Mouse (Mus musculus) retina, postnatal 1 day (tissue): ENCODE data around the gene Ltbp3.

Experiments
- DNase-seq: peaks from one replicate; pipeline ENCODE4 v3.0.0-alpha.2; 2012

The Ltbp3 gene

DNA sequence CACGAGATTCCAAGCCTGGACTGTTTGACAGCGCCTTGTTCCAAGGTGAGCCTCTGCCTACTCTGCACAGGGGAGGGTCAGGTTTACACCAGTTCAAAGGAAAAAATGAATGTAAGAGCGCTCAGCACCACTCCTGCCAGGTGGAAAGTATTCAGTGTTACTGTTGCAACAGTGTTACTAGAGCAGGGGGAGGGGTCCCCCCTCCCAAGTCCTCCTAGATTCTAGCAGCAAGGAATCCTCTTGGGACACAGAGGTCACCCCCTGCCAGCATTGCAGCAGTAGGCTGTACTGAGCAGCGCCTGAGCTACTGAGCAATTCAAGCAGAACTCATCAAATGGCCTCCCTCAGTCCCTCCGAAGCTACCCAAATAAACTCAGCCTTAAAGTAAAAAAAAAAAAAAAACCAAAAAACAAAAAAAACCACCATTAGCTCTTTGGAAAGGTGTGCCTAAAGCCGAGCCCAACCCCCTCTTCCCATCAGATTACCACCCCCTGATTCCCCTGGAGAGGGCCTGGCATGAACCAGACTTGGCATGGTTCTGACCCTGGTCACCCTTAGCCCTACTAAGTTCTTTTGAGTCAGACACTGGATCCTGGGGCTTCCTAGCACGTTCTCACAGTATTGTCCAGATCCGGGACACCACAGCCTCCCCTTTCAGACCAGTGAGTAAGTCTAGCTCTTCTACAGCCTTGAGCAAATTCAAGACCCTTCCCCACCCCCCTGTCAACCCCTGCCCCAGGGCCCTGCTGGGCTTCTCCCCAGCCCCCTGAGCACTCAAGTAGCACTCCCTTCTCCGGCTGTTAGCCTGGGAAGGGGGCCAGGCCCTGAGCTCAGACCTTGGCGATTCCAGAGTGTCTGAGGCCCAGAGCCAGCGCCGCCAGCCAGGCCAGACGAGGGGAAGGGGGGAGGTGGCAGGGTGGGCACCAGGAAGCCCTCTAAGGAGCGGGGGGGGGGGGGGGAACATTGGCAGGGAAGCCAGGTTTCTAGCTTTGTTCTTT is at the start of gene Ltbp3:
Gene Ltbp3 (plus strand): TSS at position 585 of the 998 bp plus-strand sequence.
- DNase-seq, result peak; percentile 47

DNA sequence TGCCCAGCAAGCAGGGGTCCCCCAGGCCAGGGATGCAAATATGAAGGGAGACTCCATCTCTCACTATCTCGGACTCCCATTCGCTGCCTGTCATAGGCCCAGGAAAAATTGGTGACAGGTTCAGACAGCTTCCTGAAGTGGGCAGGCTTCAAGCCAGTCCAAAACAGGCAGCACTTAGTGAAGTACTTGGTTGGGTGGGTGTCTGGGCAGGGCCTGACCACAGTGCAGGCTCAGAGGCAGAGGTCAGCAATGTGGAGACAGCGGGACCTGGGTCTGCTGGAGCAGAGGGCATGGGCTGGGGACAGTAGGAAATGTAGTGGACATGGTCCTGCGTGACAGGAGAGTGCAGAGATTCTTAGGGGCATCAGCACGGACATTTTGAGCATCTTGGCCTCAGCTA is 49.1 kb upstream of the Ltbp3 start:
- DNase-seq, result no peak

DNA sequence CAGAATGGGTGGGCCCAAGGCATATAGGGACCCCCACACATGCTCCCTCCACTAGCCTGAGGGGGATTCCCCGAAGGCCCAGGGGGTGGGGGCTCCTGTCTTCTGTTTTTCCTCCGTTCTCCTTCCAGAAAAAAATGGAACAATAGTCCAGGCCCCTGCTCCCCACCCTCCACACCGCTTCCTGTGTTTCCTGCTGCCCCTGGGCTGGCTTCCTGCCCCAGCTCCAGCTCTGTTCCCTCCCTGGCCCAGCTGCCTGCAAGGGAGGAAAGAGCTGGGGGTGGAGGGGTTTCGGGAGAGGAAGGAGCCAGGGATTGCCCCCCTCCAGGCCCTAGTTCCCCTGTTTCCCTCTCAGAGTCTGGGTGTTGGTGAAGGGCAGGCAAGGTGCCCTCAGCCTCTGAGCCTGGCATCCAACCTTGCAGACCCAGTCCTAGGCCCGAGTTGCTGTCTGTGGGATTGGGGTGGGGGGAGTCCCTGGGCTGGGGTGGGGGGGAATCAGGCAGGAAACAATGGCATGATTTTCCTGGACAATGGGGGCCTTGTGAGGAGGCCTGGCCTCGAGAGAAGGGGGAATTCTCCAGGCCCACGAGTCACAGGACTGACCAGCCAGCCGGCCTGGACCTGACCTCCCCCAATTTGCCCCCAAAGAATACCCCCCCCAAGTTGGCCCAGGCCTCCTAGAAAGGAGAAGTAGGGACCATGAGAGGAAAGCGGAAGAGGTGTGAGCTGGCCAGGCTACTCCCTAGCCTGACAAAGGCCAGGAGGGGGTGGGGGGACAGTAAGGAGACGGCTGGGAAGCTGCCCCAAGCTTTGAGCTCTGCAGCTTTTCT is 48.4 kb upstream of the Ltbp3 start:
- peak; percentile 62 for DNase-seq

- DNase-seq, result no peak
These were observed 47.7 kb upstream of the Ltbp3 start for GRCm38 (mm10) chr19:5692913-5693396.

GRCm38 (mm10) chr19:5693801-5694200 is 46.9 kb upstream of the Ltbp3 start:
- no peak for DNase-seq

- peak; percentile 68 for DNase-seq
These were observed 44.7 kb upstream of the Ltbp3 start for GRCm38 (mm10) chr19:5695849-5696462.

DNA sequence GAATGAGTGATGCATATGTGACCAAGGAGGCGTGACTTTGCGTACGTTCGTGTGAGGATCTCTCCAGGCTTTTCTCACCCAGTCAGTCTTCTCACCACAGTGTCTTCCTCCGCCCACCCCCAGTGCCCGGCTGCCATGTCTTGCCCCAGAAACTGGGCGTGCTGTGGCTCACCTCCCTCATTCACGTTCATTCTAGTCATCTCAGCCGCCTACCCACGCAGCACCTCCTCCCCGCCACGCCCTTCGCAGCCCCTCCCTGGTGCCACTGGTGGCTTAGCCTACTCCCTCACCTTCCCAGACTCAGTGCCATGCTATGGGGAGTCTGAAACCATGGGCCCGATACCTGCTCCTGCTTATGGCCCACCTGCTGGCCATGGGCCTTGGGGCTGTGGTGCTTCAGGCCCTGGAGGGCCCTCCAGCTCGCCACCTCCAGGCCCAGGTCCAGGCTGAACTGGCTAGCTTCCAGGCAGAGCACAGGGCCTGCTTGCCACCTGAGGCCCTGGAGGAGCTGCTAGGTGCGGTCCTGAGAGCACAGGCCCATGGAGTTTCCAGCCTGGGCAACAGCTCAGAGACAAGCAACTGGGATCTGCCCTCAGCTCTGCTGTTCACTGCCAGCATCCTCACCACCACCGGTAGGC is 36.4 kb upstream of the Ltbp3 start, which contains the start of gene Kcnk7:
Gene Kcnk7 (plus strand): TSS at position 205 of the 638 bp plus-strand sequence.
- no peak for DNase-seq

DNA sequence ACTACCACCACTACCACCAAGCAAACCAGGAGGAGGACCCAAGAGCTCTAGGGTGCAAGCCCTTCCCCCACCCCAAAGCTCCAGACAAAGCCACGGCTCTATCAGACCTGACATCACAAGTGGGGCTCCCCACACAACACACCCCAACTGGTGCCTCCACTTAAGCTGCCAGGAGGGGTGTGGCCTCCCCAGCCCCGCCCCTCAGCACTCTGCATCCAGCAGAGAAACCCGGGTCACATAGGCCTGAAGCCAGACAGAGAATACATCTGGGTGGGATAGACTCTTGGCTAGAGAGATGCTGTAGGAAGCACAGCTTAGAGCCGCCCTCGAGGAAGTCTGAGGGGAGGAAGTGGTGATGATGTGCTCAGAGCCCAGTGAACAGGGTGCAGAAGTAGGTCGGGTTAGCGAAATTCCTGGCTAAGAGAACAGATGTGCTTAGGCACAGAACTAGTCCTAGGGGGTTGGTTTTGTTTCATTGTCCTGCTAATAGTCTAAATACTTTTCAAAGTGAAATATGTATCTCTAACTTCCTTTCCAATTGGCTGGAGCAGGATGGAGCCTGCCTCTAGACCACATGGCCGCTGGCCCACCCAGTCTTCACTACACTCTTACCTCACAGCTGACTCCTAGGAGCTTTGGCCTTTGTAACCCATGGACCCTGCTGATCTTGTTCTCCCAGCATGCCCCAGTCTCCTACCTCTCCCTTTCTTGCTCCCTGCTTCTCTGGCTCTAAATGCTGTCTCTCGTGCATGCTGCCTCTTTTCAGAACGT is 35.7 kb upstream of the Ltbp3 start:
- DNase-seq, result peak; percentile 29

DNA sequence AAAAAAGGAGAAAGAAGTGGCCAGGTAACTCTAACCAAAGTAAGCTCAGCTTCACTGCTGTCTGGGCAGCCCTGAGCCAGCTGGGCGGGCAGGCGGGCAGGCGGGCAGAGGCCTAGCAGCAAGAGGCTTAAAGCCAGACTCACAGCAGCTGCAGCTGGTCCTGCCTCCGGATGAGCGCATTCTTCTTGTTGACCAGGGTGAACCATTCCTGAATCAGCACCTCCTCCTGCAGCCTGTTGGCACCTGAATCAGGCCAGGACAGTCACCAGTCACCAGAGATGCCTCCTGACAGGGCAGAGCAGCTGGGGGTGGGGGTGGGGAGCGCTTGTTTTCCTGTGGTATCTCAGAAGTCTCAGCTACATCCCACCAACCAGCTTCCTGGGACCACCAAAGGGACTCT is 30.6 kb upstream of the Ltbp3 start:
- no peak for DNase-seq

GRCm38 (mm10) chr19:5710581-5710980 is 30.1 kb upstream of the Ltbp3 start:
- no peak for DNase-seq

DNA sequence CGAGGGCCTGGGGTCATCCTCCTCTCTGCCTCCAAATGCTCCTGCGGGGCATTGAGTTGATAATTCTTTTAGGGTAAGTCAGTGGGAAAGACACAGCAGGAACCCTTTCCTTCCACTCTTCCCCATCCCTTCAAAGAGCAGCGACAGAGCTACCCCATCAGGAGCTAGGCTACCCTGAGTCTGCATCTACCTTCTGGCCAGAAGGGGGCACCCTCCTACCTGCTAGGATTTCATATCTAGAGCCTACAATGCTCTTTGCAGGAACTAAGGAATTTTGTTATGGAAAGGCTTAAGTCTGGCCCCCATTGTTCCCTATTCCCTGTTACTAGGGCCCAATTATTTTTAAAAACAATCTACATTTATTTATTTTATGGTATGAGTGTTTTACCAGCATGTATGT is 29.5 kb upstream of the Ltbp3 start:
- DNase-seq, result peak; percentile 78

DNA sequence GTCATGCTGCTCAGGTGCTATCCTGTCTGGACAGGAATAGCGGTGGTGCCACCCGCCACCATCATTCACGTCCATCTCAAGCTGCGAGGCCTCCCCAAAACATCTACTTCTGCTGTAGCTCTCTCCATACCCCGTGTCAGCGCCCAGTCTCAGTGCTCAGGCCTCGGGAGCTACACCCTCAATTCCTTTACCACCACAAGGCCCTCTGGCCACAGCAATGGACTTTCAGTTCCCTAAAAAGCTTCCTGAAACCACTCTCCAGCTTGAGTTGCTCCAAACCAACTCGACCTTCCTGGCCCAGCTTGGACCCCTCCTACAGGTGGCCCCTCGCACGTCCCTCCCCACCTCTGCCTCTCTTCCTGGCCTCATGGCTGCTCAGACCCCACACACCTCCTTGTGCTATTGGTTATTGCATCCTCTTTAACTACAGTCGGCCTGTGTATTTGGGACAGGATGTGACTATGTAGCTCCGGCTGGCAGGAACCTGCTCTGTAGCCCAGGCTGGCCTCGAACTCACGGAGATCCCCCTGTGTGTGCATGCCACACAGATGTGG is 28.7 kb upstream of the Ltbp3 start:
- no peak for DNase-seq

DNA sequence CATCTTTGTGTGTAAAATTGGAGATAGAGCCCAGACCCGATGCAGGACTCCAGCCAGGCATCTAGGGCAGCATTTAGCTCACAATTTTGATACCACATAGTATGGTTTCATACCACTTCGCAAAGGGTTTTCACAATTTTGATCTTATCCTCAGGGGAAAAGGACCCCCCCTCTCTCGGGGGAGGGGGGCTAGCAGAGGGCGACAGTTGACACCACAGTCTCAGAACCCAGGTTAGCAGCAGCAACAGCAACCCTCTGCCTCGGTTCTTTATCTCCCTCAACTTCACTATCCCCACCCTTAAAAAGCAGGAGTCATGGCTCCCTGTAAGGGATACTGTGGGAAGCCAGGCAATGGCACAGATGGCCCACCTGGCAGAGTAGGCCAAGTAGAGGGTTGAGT is 27.4 kb upstream of the Ltbp3 start:
- no peak for DNase-seq

GRCm38 (mm10) chr19:5713730-5714129 is 27.0 kb upstream of the Ltbp3 start:
- peak; percentile 24 for DNase-seq

DNA sequence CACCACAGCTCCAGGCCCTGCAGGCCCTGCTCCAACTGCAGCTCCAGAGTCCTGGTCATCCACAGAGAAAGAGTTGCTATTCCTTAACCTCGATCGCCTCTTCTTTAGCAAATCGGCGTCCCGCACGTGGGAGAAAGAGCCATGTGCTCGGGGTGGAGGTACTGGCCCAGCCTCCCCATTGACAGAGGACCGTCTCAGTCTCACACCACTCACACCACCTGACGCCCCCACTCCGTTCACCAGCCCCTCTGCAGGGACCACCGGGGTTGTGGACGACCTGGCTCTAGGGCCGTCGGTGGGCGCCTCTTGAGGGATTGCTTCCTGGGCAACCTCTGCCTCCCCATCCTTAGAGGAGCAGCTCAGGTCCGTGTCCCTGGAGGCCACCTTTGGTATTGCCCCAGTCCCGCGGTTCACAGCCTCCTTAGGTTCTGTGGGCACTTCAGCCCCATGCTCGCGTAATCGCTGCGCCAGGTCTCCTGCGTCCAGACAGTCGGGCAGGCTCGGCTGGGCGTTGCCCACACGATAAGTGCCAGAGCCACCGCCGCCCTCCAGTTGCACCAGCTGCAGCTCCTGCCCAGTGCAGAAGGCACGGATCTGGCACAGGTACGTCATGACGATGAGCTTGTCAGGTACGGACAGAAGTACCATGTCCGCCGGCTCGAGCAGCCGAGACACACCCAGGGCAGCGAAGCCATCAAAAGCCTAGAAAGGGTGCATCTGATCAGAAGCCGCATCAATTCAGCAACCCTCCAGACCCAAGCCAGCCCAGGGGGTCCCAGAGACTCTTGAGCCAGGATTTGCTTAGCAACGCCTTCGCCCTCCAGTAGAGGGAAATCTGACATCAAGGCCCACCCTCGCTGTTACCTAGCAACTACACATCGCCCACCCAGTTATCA is 24.7 kb upstream of the Ltbp3 start:
- DNase-seq, result peak; percentile 62

DNA sequence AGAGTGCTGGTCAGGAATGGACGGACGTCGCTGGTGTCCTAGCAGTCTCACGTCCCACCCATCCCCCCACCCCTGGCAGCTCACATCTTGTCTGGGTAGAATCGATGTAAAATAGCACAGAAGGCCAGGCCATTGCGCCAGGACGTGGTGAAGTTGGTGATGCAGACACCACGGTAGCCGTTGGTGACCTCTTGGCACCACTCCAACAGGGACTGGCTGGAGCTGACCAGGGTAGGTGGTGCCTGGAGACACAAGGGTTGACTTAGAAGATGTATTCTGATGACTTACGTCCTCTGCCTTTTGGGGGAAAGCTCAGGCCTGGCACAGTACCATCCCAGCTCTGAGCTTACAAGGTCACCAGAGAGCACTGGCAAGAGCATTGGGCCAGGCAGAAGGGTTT is 23.7 kb upstream of the Ltbp3 start:
- DNase-seq, result no peak

- no peak for DNase-seq
These were observed 19.5 kb upstream of the Ltbp3 start for GRCm38 (mm10) chr19:5721233-5721632.

GRCm38 (mm10) chr19:5722848-5723425 is 17.8 kb upstream of the Ltbp3 start:
- DNase-seq, result no peak

- DNase-seq, result no peak
These were observed 16.7 kb upstream of the Ltbp3 start for GRCm38 (mm10) chr19:5723934-5724548.
